Mouse (Mus musculus) embryonic facial prominence, embryonic 13.5 days (tissue): ENCODE data around the gene Plac1. TPM values are rescaled to one million over a fixed set of nuclear protein-coding genes. Genes with fewer than 3 reads are reported as not detected.

Experiments
- ATAC-seq: fragments of 200-750 bp; cut with Nextera tagmentation; 2 replicates; pipeline ENCODE4 v1.8.0; 2017; ENCODE audit warnings: low read depth; ENCODE audit not compliant: insufficient number of reproducible peaks, insufficient read depth, low FRiP score, low TSS enrichment
- H3K27ac ChIP-seq: fragments of 300-500 bp; sonication (generic); 2 replicates; pipeline ENCODE4 v1.5.1; 2015; ENCODE audit warnings: moderate library complexity, mild to moderate bottlenecking, inconsistent platforms
- H3K27me3 ChIP-seq: fragments of 300-500 bp; sonication (generic); 2 replicates; pipeline ENCODE4 v1.6.1; 2015; ENCODE audit warnings: mild to moderate bottlenecking, inconsistent platforms
- H3K36me3 ChIP-seq: fragments of 300-500 bp; sonication (generic); 2 replicates; pipeline ENCODE4 v1.6.1; 2015; ENCODE audit warnings: mild to moderate bottlenecking, inconsistent platforms
- H3K4me1 ChIP-seq: fragments of 300-500 bp; sonication (generic); 2 replicates; pipeline ENCODE4 v1.6.1; 2015; ENCODE audit warnings: inconsistent platforms
- H3K4me2 ChIP-seq: fragments of 300-500 bp; sonication (generic); 2 replicates; pipeline ENCODE4 v1.6.1; 2015; ENCODE audit warnings: moderate library complexity, mild to moderate bottlenecking, inconsistent platforms
- H3K4me3 ChIP-seq: fragments of 300-500 bp; sonication (generic); 2 replicates; pipeline ENCODE4 v1.5.1; 2015; ENCODE audit warnings: mild to moderate bottlenecking, inconsistent platforms
- H3K9ac ChIP-seq: fragments of 300-500 bp; sonication (generic); 2 replicates; pipeline ENCODE4 v1.6.1; 2015; ENCODE audit warnings: mild to moderate bottlenecking, inconsistent platforms
- H3K9me3 ChIP-seq: fragments of 300-500 bp; sonication (generic); 2 replicates; pipeline ENCODE4 v1.6.1; 2016; ENCODE audit warnings: inconsistent platforms
- WGBS: fragments of 180-500 bp; shearing (Covaris S2); methylation state at CpG from one replicate; pipeline ENCODE4 v1.1.7; 2015; ENCODE audit warnings: mixed read lengths; 5-methylcytosine and 5-hydroxymethylcytosine counted together
- polyA plus RNA-seq: library from polyadenylated mRNA; unstranded; fragments of >200 nt; fragmentation: Nextera tagmentation; extraction: Ambion mirVana; gene quantifications from 2 replicates; pipeline ENCODE4 v1.2.1, GENCODE M21; 2015

Gene Plac1
- polyA plus RNA-seq, 1 experiment from 2014 or later = 6.4 TPM

DNA sequence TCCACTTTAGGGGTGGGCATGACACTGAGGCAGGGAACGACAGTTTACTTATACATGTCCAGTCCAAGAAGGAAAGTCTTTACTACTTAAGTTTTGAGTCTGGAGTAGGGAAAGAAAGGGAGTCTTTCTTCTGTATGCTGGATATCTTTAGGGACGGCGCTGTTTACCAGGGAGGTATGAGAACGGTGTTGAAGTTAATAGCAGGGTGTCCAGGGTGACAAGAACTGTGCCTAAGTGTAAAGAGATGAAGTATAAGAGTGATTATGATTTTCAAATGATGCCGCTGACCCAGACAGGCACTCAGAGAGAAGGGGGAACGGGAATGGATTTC, 182.2 kb downstream of the Plac1 start:
- Histone ChIP-seq H3K36me3 (peaks cover 5% of the 10 kb centered on the region; the same call in 1 of the 2 replicates), H3K9me3 (no peaks in the 10 kb centered on the region), H3K4me2 (peak overlapping the region; percentile 63), H3K4me1 (peaks cover 12% of the 10 kb centered on the region), H3K4me3 (peak overlapping the region; percentile 57), H3K9ac (peak overlapping the region; percentile 87), H3K27ac (peak overlapping the region; percentile 91), H3K27me3 (peaks cover 17% of the 10 kb centered on the region)
- 32% methylated on average over 6 of the region's 6 CpGs for WGBS
- no peak for ATAC-seq

DNA sequence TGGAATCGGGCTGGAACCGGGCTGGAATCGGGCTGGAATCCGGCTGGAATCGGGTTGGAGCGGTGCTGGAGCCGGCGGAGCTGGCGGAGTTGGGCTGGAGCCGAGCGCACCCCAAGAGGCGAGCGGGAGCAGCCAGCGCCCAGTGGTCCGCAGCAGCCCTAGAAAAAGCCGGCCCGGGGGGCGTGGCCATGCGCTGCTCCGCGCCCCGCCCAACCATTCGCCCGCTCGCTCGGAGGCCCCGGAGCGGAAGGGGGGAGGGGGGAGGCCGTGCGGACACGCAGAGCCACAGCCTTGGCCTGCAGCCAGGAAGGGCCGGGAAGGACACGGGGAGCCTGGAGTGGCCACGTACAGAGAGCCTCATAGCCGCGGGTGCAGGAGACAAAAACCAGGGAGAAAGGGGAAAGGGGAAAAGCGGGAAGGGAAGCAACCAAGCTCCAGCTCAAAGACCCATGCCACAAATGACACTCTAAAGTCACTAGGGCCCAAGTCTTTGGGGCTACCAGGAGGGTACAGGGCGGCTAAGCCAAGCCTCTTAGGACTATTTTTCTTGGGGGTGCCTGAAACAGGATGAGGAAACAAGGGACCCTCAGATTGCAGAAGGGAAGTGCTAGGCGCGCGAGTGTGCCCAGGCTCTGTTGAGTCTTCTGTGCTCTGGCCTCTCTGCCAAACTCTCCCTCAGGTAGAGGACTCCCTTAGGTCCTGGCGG, 182.7 kb downstream of the Plac1 start:
- H3K4me1 ChIP-seq = peaks cover 12% of the 10 kb centered on the region
- peaks cover 5% of the 10 kb centered on the region; the same call in 1 of the 2 replicates for H3K36me3 ChIP-seq
- peak overlapping the region; percentile 63 for H3K4me2 ChIP-seq
- peak; percentile 85 for ATAC-seq
- peak overlapping the region; percentile 87 for H3K9ac ChIP-seq
- H3K27me3 ChIP-seq = peaks cover 17% of the 10 kb centered on the region
- WGBS = 20% methylated on average over 33 of the region's 42 CpGs
- peak overlapping the region; percentile 91 for H3K27ac ChIP-seq
- no peaks in the 10 kb centered on the region for H3K9me3 ChIP-seq
- peak overlapping the region; percentile 57 for H3K4me3 ChIP-seq

DNA sequence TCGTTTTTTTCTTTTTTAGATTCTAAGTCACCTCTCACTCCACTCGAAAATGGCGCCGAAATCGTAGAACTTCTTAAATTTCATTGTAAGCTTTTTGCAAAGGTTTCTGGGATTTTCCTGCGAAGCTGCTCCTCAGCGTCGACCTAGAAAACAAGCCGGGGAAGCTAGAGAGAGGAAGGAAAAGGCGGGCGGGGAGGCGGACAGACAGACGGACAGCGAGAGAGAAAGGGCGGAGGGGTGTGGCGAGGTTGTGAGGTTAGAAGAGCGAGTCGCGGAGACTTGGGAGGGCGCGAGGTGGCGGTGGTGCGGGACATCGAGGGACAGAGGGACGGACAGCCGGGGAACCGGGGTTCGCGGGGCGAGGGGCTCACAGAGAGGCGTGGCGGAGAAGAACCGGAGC, 183.3 kb downstream of the Plac1 start:
- ATAC-seq = peak; percentile 16; the same call in 1 of the 2 replicates
- Histone ChIP-seq H3K27ac (peak overlapping the region; percentile 91), H3K4me2 (peak overlapping the region; percentile 63), H3K27me3 (peaks cover 17% of the 10 kb centered on the region), H3K9ac (peak overlapping the region; percentile 87), H3K4me1 (peaks cover 12% of the 10 kb centered on the region), H3K36me3 (peaks cover 5% of the 10 kb centered on the region; the same call in 1 of the 2 replicates), H3K9me3 (no peaks in the 10 kb centered on the region), H3K4me3 (peak overlapping the region; percentile 57)
- WGBS = 20% methylated on average over 33 of the region's 33 CpGs

DNA sequence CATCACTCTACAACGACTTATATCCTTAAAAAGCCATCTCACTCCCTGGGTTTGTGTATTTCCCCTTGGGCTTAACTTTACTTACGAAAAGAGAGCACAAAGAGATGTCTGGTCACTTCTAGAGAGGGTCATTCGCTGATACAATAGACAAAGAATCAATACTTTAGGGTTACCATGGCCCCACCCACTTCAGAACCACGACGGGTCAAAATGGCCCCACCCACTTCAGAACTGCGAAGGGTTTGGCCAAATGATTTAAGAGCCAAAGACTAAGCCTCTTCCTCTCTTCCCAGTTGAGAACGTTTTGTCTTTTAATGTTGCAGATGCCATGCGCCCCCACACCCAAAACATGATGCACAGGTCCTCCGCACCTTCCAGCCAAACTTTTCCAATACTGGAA, 184.1 kb downstream of the Plac1 start:
- 20% methylated on average over 9 of the region's 9 CpGs for WGBS
- Histone ChIP-seq H3K36me3 (peaks cover 5% of the 10 kb centered on the region; the same call in 1 of the 2 replicates), H3K9me3 (no peaks in the 10 kb centered on the region), H3K27me3 (peaks cover 14% of the 10 kb centered on the region), H3K27ac (peak overlapping the region; percentile 91), H3K4me2 (peak overlapping the region; percentile 63), H3K4me1 (peaks cover 12% of the 10 kb centered on the region), H3K9ac (peak overlapping the region; percentile 87), H3K4me3 (peak overlapping the region; percentile 57)
- ATAC-seq = no peak

DNA sequence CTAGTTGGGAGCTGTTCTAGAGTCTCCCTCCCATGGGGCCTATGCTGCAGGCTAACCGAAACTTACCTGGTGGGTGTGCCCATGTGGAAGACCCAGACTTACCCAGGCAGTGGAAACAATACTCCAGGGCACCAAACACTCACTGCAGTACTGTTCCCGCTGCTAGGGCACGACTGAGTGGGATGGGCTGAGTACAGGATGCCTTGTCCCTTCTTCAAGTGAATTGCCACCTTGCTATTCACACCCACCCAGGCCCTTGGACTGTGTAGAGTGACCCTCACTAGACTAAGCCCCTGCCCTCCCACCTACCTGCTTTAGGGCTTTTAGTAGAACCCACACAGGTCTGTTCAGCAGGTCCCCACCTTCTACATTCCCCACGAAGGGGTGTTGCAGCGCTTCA, 186.0 kb downstream of the Plac1 start:
- peak overlapping the region; percentile 63 for H3K4me2 ChIP-seq
- 49% methylated on average over 5 of the region's 5 CpGs for WGBS
- peak overlapping the region; percentile 21; the same call in 1 of the 2 replicates for H3K9ac ChIP-seq

DNA sequence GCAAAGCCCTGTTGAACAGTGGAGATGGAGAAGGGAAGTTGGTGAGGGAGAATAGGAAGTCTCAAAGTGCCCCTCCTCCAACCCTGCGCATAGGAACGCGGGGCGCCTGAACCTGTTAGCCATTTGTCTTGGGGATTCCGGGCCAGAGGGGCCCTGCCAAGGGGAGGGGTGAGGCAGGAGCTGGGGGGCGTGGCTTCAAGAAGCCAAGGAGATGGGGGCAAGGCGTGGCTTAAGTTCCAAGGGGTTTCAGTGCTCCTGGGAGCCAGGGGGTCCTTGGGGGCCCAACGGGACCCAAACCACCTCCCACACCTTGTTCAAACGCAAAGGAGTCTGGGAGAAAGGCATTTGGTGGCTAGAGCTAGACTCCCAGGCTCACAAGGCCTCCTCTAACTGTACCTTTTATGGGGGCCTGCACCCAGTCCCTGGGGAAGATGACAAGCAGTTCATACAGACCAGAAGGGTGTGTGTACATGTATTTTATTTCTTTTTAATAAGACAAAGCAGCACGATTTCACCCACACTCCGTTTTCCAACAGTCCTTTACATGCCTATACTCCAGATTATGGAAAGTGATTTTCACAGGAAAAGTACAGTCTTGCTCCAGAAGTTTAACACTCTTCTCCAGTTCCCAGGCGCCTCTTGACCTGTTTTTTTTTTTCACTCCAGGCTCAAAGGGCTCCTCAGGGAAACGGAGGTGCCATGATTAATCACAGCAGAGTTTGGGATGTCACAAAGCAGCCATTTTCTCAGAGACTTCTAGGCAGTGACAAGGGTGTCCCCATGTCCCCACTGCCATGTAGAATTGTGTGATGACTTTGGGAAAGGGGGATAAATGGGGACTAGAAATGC, 187.0 kb downstream of the Plac1 start:
- Histone ChIP-seq H3K4me2 (peak overlapping the region; percentile 63), H3K4me1 (peaks cover 18% of the 10 kb centered on the region), H3K4me3 (peak overlapping the region; percentile 31), H3K9ac (no peak overlapping the region), H3K27me3 (peaks cover 9% of the 10 kb centered on the region), H3K27ac (peak overlapping the region; percentile 74), H3K36me3 (peaks cover 5% of the 10 kb centered on the region; the same call in 1 of the 2 replicates), H3K9me3 (no peaks in the 10 kb centered on the region)
- peak; percentile 65 for ATAC-seq
- WGBS = 21% methylated on average over 13 of the region's 13 CpGs

More for the DNA sequence above, 186.0 kb downstream of the Plac1 start:
- Histone ChIP-seq H3K27ac (peak overlapping the region; percentile 33; the same call in 1 of the 2 replicates), H3K36me3 (peaks cover 5% of the 10 kb centered on the region; the same call in 1 of the 2 replicates), H3K4me1 (peaks cover 18% of the 10 kb centered on the region), H3K4me3 (peak overlapping the region; percentile 23), H3K9me3 (no peaks in the 10 kb centered on the region), H3K27me3 (peaks cover 11% of the 10 kb centered on the region)
- no peak for ATAC-seq

DNA sequence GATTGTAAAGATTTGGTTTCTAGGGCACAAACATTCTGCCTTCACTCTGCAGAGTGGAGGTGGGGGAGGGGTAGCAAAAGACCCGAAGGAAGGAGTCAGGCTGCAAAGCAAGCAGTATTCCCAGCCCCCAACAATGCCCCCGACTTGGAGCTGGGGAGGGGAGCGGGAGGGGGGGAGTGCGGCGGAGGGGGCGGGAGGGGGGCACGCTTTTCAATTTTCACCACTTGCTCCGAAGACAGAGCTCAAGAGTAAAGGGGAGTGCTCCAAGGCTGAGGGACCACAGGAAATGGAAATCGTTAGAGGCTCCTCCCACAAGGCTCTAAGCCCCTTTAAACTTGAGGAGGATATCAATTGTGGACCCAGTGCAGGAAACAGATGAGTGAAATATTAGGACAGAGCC, 189.6 kb downstream of the Plac1 start:
- ATAC-seq = no peak
- H3K4me1 ChIP-seq = peaks cover 19% of the 10 kb centered on the region
- H3K27me3 ChIP-seq = no peaks in the 10 kb centered on the region
- H3K9ac ChIP-seq = peak overlapping the region; percentile 16; the same call in 1 of the 2 replicates
- peak overlapping the region; percentile 26 for H3K4me3 ChIP-seq
- peaks cover 5% of the 10 kb centered on the region; the same call in 1 of the 2 replicates for H3K36me3 ChIP-seq
- peak overlapping the region; percentile 47 for H3K4me2 ChIP-seq
- no peaks in the 10 kb centered on the region for H3K9me3 ChIP-seq
- 13% methylated on average over 9 of the region's 9 CpGs for WGBS
- peak overlapping the region; percentile 69 for H3K27ac ChIP-seq

DNA sequence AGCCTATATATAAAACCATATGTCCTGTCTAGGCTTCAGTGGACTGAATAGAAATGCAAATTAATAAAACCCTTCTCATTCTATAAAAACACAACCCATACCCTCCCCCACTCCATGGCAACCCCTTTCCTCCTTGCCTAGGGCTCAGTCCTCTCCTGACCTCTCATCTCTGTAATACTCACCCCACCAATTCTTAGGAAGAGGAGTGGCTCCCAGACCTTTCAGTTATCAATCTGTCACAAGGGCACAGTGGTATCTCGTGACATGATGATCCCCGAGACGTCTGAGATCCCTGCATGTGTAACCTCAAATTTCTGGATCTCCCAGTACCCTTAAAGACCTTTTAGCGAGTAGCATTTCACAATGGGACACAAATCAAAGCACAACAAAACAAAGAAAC, 190.7 kb downstream of the Plac1 start:
- no peak overlapping the region for H3K4me3 ChIP-seq
- peaks cover 22% of the 10 kb centered on the region for H3K4me1 ChIP-seq
- H3K27ac ChIP-seq = 0 out of 2 replicates have a peak overlapping the region, but pooled peaks have one; percentile 22
- no peak overlapping the region for H3K4me2 ChIP-seq
- H3K27me3 ChIP-seq = no peaks in the 10 kb centered on the region
- H3K9ac ChIP-seq = no peak overlapping the region
- H3K9me3 ChIP-seq = no peaks in the 10 kb centered on the region
- no peak for ATAC-seq
- WGBS = 39% methylated on average over 4 of the region's 4 CpGs
- peaks cover 5% of the 10 kb centered on the region; the same call in 1 of the 2 replicates for H3K36me3 ChIP-seq

DNA sequence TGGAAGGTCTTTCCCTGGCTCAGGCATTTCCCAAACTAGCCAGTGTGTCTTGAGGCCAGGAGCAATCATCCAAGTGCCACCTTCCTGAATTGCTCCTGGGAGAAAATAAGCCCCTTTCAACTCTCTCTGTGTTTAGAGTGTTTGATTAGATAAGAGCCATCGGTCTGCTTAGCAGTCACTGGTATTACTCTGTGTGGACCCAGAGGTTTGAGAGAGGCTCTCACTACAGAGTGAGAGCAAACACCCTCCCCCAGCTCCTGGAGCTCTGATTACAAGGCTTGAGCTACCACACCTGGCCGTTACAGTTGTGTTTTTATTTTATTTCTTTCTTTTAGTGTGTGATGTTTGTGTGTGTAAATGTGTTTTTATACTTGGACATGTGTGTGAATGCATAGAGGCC, 193.0 kb downstream of the Plac1 start:
- no peaks in the 10 kb centered on the region for H3K27me3 ChIP-seq
- H3K4me3 ChIP-seq = no peak overlapping the region
- no peaks in the 10 kb centered on the region for H3K9me3 ChIP-seq
- H3K27ac ChIP-seq = no peak overlapping the region
- H3K36me3 ChIP-seq = no peaks in the 10 kb centered on the region
- no peak overlapping the region for H3K9ac ChIP-seq
- H3K4me2 ChIP-seq = no peak overlapping the region
- ATAC-seq = no peak
- 49% methylated on average over 2 of the region's 2 CpGs for WGBS
- H3K4me1 ChIP-seq = peaks cover 15% of the 10 kb centered on the region

DNA sequence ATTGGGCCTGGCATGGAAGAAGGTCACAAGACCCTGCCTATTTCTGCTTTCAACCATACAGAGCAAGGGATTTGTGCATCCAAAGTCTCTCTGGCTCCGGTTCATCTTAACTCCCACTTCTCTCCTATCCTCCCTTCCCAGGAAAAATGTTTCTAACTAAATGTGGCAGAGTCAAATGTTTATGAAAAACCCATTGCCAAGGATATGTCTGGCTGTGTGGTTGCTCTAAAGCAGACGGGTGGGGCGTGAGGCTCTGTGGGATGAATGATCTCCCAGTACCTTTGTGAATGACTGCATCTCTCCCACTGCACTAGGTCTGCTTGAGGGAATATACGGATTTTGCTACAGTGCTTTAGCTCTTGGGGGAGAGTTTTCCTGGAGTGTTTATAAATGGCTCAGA, 193.9 kb downstream of the Plac1 start:
- H3K36me3 ChIP-seq = no peaks in the 10 kb centered on the region
- no peaks in the 10 kb centered on the region for H3K9me3 ChIP-seq
- H3K27me3 ChIP-seq = no peaks in the 10 kb centered on the region
- H3K4me3 ChIP-seq = no peak overlapping the region
- 69% methylated on average over 4 of the region's 4 CpGs for WGBS
- no peak overlapping the region for H3K9ac ChIP-seq
- H3K27ac ChIP-seq = peak overlapping the region; percentile 66
- no peak overlapping the region for H3K4me2 ChIP-seq
- no peak for ATAC-seq
- peaks cover 15% of the 10 kb centered on the region for H3K4me1 ChIP-seq

DNA sequence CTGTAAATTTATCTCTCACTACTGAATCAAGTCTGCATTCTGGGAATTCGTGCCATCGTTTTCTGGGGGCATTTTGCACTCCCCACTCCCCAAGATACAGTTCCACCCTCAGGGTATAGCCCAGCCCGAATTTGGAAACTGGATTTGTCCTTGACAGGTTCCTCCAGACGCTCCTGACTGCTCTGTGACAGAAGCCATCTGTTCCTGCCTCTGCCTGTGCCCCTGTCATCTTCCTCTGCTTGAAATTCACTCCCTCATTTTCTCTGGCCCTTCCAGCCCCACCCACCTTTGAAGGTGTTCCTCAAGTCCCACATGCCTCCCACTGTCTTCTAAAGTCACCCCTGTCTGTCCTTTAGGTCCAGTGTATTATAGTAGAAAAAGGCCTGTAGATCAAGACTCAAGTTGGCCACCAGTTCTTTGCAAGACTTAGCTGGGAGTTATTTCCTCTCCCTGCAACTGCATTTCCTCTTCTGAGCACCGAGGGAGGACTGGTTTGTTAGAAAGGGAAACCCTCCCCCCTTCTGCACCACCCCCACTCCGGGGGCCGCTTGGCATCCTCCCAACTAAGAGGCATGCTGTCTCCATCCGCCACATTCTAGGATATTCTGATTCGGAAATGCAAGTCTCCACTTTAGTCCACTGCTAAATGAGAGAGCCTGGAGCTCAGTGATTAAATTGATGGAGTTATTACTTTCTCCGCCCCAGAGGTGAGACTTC, 194.6 kb downstream of the Plac1 start:
- H3K9me3 ChIP-seq = no peaks in the 10 kb centered on the region
- peaks cover 15% of the 10 kb centered on the region for H3K4me1 ChIP-seq
- H3K4me2 ChIP-seq = no peak overlapping the region
- peak overlapping the region; percentile 66 for H3K27ac ChIP-seq
- no peaks in the 10 kb centered on the region for H3K27me3 ChIP-seq
- no peak overlapping the region for H3K9ac ChIP-seq
- H3K4me3 ChIP-seq = no peak overlapping the region
- no peak for ATAC-seq
- 28% methylated on average over 10 of the region's 10 CpGs for WGBS
- H3K36me3 ChIP-seq = no peaks in the 10 kb centered on the region
